Mouse (Mus musculus) ES-E14 (cell line): ENCODE data around the gene Myo5c.

Experiments used
- CHD2 ChIP-seq: IDR thresholded peaks from 2 replicates; pipeline ENCODE4 v1.6.1; 2014; ENCODE audit warnings: mild to moderate bottlenecking, low read depth, low read length, inconsistent platforms
- HCFC1 ChIP-seq: IDR thresholded peaks from 2 replicates; pipeline ENCODE4 v1.6.1; 2012; ENCODE audit warnings: low read length, inconsistent platforms, borderline replicate concordance; ENCODE audit not compliant: insufficient read depth
- MAFK ChIP-seq: IDR thresholded peaks from 2 replicates; pipeline ENCODE4 v1.6.1; 2014; ENCODE audit warnings: mild to moderate bottlenecking, low read depth, low read length, inconsistent platforms; ENCODE audit not compliant: insufficient read depth
- ZC3H11A ChIP-seq: IDR thresholded peaks from 2 replicates; pipeline ENCODE4 v1.6.1; 2012; ENCODE audit warnings: low read depth, mild to moderate bottlenecking, inconsistent platforms, low read length, borderline replicate concordance
- ZNF384 ChIP-seq: IDR thresholded peaks from 2 replicates; pipeline ENCODE4 v1.6.1; 2012; ENCODE audit warnings: low read depth, low read length, inconsistent platforms

GRCm38 (mm10) chr9:75334440-75334839, 102.6 kb downstream of the Myo5c start:
- TF ChIP-seq ZNF384, result no peak
- TF ChIP-seq HCFC1, result no peak
- TF ChIP-seq ZC3H11A, result no peak
- TF ChIP-seq MAFK, result no peak
- TF ChIP-seq CHD2, result no peak
